Mouse (Mus musculus) ES-E14 (cell line): Measurements from ENCODE around the gene Skap2.

ENCODE experiments used
- CHD2 ChIP-seq: IDR thresholded peaks from 2 replicates; pipeline ENCODE4 v1.6.1; 2014; ENCODE audit warnings: mild to moderate bottlenecking, low read depth, low read length, inconsistent platforms
- HCFC1 ChIP-seq: IDR thresholded peaks from 2 replicates; pipeline ENCODE4 v1.6.1; 2012; ENCODE audit warnings: low read length, inconsistent platforms, borderline replicate concordance; ENCODE audit not compliant: insufficient read depth
- MAFK ChIP-seq: IDR thresholded peaks from 2 replicates; pipeline ENCODE4 v1.6.1; 2014; ENCODE audit warnings: mild to moderate bottlenecking, low read depth, low read length, inconsistent platforms; ENCODE audit not compliant: insufficient read depth
- ZC3H11A ChIP-seq: IDR thresholded peaks from 2 replicates; pipeline ENCODE4 v1.6.1; 2012; ENCODE audit warnings: low read depth, mild to moderate bottlenecking, inconsistent platforms, low read length, borderline replicate concordance
- ZNF384 ChIP-seq: IDR thresholded peaks from 2 replicates; pipeline ENCODE4 v1.6.1; 2012; ENCODE audit warnings: low read depth, low read length, inconsistent platforms

DNA sequence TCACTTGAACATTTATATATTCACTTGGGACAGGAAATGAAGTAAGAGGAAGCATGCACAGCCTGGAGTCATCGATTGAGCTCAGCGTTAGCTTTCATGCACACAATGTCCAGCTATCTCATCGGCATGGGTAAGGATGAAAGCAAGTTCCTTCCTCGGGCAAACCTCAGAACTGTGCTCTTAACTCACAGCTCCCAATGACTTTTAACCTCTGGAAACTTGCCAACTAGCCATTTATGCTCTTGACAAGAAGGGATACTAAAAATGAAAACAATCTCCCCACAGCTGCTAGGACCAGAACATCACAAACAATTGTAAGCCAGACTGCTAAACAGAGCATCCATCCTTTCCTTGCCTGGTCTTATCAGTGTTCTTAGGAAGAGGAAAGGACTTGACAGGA is 53.4 kb downstream of the Skap2 start:
- TF ChIP-seq ZC3H11A = no peak
- no peak for TF ChIP-seq CHD2
- no peak for TF ChIP-seq ZNF384
- no peak for TF ChIP-seq HCFC1
- TF ChIP-seq MAFK = no peak
